Mouse (Mus musculus) thymus, adult 2 months (tissue): ENCODE results near the gene Upf1. TPM values are rescaled to one million over a fixed set of nuclear protein-coding genes. Genes with fewer than 3 reads are reported as not detected.

Source experiments
- DNase-seq: peaks from one replicate; pipeline ENCODE4 v3.0.0; 2021
- H3K27ac ChIP-seq: fragments of 200-500 bp; 2 replicates; pipeline ENCODE4 v1.5.1; 2012; ENCODE audit warnings: low read length, control low read depth; ENCODE audit not compliant: control insufficient read depth, insufficient read depth
- H3K27me3 ChIP-seq: fragments of 200-500 bp; 2 replicates; pipeline ENCODE4 v1.6.1; 2012; ENCODE audit warnings: mild to moderate bottlenecking, low read length, moderate library complexity, mixed read lengths; ENCODE audit not compliant: control insufficient read depth, insufficient read depth
- H3K36me3 ChIP-seq: fragments of 200-500 bp; 2 replicates; pipeline ENCODE4 v1.6.1; 2012; ENCODE audit warnings: mild to moderate bottlenecking, low read length, moderate library complexity; ENCODE audit not compliant: control insufficient read depth, insufficient read depth
- H3K4me1 ChIP-seq: fragments of 200-500 bp; replicated peaks from 2 replicates; pipeline ENCODE4 v1.6.1; 2012; ENCODE audit warnings: low read length; ENCODE audit not compliant: control insufficient read depth, insufficient read depth
- H3K4me3 ChIP-seq: fragments of 200-500 bp; 2 replicates; pipeline ENCODE4 v1.5.1; 2012; ENCODE audit warnings: mild to moderate bottlenecking, low read length, control low read depth, moderate library complexity; ENCODE audit not compliant: control insufficient read depth, insufficient read depth
- CTCF ChIP-seq: fragments of 200-500 bp; IDR thresholded peaks from 2 replicates; pipeline ENCODE4 v1.5.1; 2012; ENCODE audit warnings: mild to moderate bottlenecking, control low read depth, low read length, moderate library complexity, borderline replicate concordance; ENCODE audit not compliant: control insufficient read depth, poor library complexity, insufficient read depth; ENCODE audit errors: extremely low read depth
- POLR2A ChIP-seq: fragments of 200-500 bp; IDR thresholded peaks from 2 replicates; pipeline ENCODE4 v1.6.1; 2012; ENCODE audit warnings: mild to moderate bottlenecking, low read length, control low read depth, moderate library complexity; ENCODE audit not compliant: control insufficient read depth, poor library complexity, insufficient read depth; ENCODE audit errors: extremely low read depth
- WGBS: fragments of 180-500 bp; shearing (Covaris S2); methylation state at CpG from one replicate; pipeline ENCODE4 v1.1.7; 2018; 5-methylcytosine and 5-hydroxymethylcytosine counted together
- polyA plus RNA-seq: library from polyadenylated mRNA; depleted of rRNA; stranded (reverse); fragments of >200 nt; gene quantifications from 2 replicates; pipeline ENCODE4 v1.2.3, GENCODE M21; 2012

Upf1 gene
- polyA plus RNA-seq, 1 experiment = 76.0 TPM

DNA sequence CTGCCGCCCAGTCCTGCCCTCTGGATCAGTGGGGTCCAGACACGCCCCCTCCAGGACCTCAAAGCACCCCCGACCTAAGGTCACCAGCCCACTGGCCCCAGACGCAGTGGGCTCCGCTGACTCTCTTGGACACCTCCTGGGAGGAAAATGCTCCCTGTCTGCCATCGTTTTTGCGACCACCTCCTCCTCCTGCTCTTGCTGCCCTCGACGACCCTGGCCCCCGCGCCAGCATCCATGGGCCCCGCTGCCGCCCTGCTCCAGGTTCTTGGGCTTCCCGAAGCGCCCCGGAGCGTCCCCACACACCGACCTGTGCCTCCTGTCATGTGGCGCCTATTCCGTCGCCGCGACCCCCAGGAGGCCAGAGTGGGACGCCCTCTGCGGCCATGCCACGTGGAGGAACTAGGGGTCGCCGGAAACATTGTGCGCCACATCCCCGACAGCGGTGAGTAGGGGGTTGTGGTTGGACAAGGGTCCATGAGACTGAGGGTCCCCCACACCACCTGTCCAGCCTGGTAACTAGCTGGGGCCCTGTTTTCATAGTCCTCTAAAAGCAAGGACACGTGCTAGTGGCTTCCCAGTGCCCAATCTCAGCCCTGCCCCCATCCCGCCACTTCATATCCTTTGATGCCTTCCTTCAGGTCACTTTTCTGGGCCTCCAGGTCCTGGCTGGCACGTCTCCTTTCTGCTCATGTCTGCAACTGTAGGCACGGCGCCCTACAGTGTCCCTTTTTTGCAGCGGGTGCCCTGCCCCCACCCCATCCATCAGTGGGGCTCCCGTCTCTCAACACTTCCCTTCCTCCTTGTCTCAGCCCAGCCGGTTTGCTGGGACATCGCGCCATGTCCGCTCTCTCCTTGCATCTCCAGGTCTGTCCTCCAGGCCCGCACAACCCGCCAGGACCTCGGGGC lies 23.0 kb downstream of the Upf1 start:
- WGBS = 50% methylated on average over 45 of the region's 45 CpGs
- Histone ChIP-seq H3K27ac (no peak overlapping the region), H3K27me3 (no peaks in the 10 kb centered on the region), H3K36me3 (peaks cover 43% of the 10 kb centered on the region), H3K4me3 (no peak overlapping the region), H3K4me1 (no peaks in the 10 kb centered on the region)
- TF ChIP-seq POLR2A = no peak
- no peak for TF ChIP-seq CTCF
- DNase-seq = no peak

DNA sequence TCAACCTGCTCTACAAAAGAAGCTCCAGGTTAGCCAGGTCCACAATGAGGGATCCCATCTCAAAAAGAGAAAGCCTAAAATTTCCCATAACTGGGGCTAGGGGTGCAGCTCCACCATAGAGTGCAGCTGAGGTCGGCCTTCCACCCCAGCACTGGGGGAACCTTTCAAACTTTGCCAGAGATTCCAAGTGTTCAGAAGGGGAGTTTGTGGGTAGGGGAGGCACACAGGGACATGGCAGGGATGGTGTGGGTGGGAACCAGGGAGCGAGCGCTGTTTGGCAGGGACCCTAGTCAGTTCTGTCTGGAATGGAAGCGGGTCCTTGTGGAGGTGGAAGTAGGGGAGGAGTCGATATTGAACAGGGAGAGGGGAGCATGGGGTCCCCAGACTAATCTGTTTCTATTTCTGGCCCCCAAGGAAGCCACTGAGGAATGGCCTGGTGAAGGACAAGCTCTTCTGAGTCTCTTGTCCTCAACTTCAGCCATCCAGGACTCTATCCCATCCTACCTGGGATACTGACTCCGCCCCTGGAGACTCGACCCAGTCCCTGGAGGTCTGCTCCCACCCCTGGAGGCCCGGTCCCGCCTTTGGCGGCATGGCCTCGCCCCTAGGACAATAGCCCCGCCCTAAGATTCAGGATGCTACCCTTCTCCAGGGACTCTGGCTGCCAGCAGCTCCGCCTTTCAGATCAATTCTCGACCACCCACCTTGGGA lies 23.8 kb downstream of the Upf1 start, which contains the start of gene Gdf1:
TSS of gene Gdf1 (plus strand) at position 694 of the 711 bp plus-strand sequence.
- DNase-seq = no peak
- TF ChIP-seq CTCF (no peak), POLR2A (no peak)
- Histone ChIP-seq H3K27me3 (no peaks in the 10 kb centered on the region), H3K27ac (no peak within 1 kb of the TSS), H3K4me1 (no peaks in the 10 kb centered on the region), H3K4me3 (no peak within 1 kb of the TSS), H3K36me3 (peaks cover 35% of the 10 kb centered on the region)
- WGBS = 63% methylated on average over 14 of the region's 14 CpGs

DNA sequence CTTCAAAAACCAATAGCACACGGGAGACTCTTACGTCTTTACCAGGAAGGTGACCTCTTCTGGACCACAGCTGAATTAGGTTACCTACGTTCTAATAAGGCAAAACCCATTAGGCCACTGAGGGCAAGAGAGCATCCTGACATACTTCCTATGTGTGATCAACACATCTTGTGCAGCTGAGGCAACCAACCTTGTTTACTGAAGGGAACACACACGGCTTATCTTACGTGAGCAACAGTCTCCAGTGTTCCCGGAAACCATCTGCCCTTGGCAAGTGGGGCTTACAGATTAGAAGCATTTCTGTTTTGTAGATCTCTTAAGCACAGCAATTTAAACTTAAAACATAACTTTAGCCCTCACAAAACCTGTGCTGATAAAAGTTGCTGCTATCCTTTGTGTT lies 25.6 kb downstream of the Upf1 start:
- H3K4me3 ChIP-seq = no peak overlapping the region

DNA sequence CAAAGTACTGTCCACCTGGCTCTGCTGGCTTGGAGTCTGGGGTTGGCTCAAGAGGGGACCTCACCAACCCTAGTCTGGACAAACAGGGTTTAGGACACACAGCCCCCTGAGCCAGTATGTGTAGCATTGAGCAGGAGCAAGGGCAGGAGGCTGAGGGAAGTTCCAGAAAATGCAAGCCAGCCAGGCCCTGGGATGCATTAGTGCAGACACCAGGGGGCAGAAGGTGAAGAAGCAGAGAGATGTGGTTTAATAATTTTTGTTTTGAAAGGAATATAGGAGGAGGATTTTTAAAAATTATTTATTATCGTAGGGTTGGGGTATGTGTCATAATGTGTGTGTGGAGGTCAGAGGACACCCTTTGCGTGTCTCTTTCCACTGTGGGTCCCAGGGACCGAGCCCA lies 29.4 kb downstream of the Upf1 start:
- 92% methylated on average over 3 of the region's 3 CpGs for WGBS
- no peaks in the 10 kb centered on the region for H3K36me3 ChIP-seq
- H3K27ac ChIP-seq = no peak overlapping the region
- H3K4me1 ChIP-seq = no peaks in the 10 kb centered on the region
- DNase-seq = no peak
- no peaks in the 10 kb centered on the region for H3K27me3 ChIP-seq
- TF ChIP-seq POLR2A (no peak), CTCF (no peak)
- no peak overlapping the region for H3K4me3 ChIP-seq

More for the DNA sequence above, 25.6 kb downstream of the Upf1 start:
- no peak for TF ChIP-seq POLR2A
- TF ChIP-seq CTCF = no peak
- H3K27me3 ChIP-seq = no peaks in the 10 kb centered on the region
- peaks cover 17% of the 10 kb centered on the region for H3K36me3 ChIP-seq
- no peak overlapping the region for H3K27ac ChIP-seq
- no peaks in the 10 kb centered on the region for H3K4me1 ChIP-seq
- 98% methylated on average over 6 of the region's 6 CpGs for WGBS
- no peak for DNase-seq

DNA sequence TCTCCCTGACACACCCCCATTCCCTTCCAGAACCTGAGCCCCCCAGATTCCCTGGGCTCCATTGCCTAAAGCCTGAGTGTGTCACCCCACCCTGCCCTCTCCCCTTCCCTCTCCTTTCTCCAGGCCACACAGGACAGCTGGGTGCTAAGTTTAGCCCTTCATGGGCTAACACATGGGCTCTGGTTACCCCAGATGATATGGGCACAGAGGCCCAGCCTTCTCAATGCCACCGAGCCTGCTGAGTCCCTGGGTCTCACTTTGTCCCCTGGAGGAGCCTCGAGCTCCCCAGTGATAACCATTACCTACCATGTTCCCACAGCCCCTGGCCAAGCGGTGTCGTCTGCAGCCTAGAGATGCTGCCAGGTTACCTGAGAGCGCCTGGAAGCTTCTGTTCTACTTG lies 35.2 kb downstream of the Upf1 start:
- no peak overlapping the region for H3K27ac ChIP-seq
- no peak for DNase-seq
- WGBS = 92% methylated on average over 5 of the region's 5 CpGs
- H3K27me3 ChIP-seq = no peaks in the 10 kb centered on the region
- peaks cover 9% of the 10 kb centered on the region; the same call in 1 of the 2 replicates for H3K4me1 ChIP-seq
- no peak for TF ChIP-seq CTCF
- TF ChIP-seq POLR2A = no peak
- no peak overlapping the region for H3K4me3 ChIP-seq
- H3K36me3 ChIP-seq = no peaks in the 10 kb centered on the region; the same call in 1 of the 2 replicates

DNA sequence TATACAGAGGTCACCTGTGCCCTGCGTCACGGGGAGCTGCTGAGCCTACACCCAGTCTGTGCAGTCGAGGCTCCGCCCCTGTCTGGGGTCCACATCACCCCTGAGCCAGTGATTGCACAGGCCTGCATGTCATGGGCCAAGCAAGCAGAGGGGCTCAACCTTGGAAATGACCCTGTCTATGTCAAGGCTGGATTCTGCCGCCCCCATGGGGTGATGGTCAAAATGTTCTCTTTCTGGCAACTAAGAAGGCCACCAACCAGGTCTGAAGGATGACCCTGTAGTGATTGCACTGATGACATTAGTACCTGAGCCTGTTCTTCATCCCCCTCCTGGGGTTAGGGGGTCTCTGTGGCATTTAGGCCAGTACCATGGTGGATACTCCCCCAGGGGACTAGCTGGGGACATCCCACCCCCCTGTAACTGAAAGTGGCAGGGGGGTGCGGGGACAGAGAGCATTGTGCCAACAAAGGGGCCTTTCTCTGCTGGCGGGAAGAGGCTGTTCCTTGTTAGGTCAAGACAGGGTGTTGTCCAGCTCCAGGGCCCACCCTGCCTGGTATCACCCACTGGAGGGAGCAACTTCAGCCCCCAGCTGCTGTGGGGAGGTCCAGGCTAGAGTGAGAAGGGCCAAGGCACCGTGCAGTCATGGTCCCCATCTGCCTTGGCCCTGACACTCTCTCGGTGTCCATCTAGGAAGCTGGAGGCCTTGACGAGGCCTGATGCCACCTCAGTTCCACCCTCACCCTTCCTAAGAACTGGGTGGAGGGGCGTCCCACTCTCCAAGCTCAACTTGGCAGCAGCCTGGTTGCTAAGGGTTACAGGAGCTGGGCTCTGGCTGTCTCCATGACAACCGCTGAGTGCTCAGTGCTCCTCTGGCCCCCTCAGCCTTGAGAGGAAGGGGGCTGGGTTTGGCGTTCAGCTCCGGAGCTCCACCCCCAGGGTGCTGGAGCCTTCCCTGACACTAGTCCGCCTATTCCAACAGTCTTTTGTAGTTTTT lies 36.3 kb downstream of the Upf1 start:
- H3K27ac ChIP-seq = no peak overlapping the region
- 51% methylated on average over 15 of the region's 15 CpGs for WGBS
- H3K36me3 ChIP-seq = peaks cover 4% of the 10 kb centered on the region; the same call in 1 of the 2 replicates
- no peak overlapping the region for H3K4me3 ChIP-seq
- no peak for TF ChIP-seq POLR2A
- TF ChIP-seq CTCF = no peak
- no peak for DNase-seq
- no peaks in the 10 kb centered on the region for H3K27me3 ChIP-seq
- peaks cover 9% of the 10 kb centered on the region; the same call in 1 of the 2 replicates for H3K4me1 ChIP-seq
